Mouse (Mus musculus): ENCODE measurements at regions not wholly inside any gene's neighbourhood (a gene's known extent, or its start where the extent isn't known, plus 50 kb on each side); places are given as distances from the start of the nearest gene placed in this dataset.

GRCm38 (mm10) chr5:125843259-125843658 lies 311.7 kb downstream of the Tmem132b start:
- no peak for DNase-seq

- DNase-seq, result peak; percentile 20
Measured at GRCm38 (mm10) chr5:125849722-125850121, 318.1 kb downstream of the Tmem132b start.

- no peak for DNase-seq
Measured at GRCm38 (mm10) chr5:125876296-125876695, 344.7 kb downstream of the Tmem132b start.

- DNase-seq, result no peak
Measured at GRCm38 (mm10) chr5:125888840-125889239, 357.3 kb downstream of the Tmem132b start.

GRCm38 (mm10) chr5:125893864-125894263 lies 362.3 kb downstream of the Tmem132b start:
- no peak for DNase-seq

GRCm38 (mm10) chr5:125902038-125902437 lies 370.5 kb downstream of the Tmem132b start:
- DNase-seq, result no peak

GRCm38 (mm10) chr5:125904426-125904825 lies 372.9 kb downstream of the Tmem132b start:
- DNase-seq, result no peak

GRCm38 (mm10) chr5:125907332-125907731 lies 375.8 kb downstream of the Tmem132b start:
- DNase-seq, result no peak

- no peak for DNase-seq
Measured at GRCm38 (mm10) chr5:125907909-125908308, 376.3 kb downstream of the Tmem132b start.

- no peak for DNase-seq
Measured at GRCm38 (mm10) chr5:125915857-125916256, 384.3 kb downstream of the Tmem132b start.

- no peak for DNase-seq
Measured at GRCm38 (mm10) chr5:125920965-125921364, 389.4 kb downstream of the Tmem132b start.

GRCm38 (mm10) chr5:125925856-125926497 lies 394.4 kb downstream of the Tmem132b start:
- no peak for DNase-seq

GRCm38 (mm10) chr5:125931502-125931901 lies 399.9 kb downstream of the Tmem132b start:
- peak; percentile 29 for DNase-seq

- DNase-seq, result no peak
Measured at GRCm38 (mm10) chr5:125939416-125939815, 407.8 kb downstream of the Tmem132b start.

- DNase-seq, result no peak
Measured at GRCm38 (mm10) chr5:125946729-125947128, 415.2 kb downstream of the Tmem132b start.

- DNase-seq, result no peak
Measured at GRCm38 (mm10) chr5:125951641-125952040, 420.1 kb downstream of the Tmem132b start.

GRCm38 (mm10) chr5:125964039-125964438 lies 432.5 kb downstream of the Tmem132b start:
- DNase-seq, result peak; percentile 5

GRCm38 (mm10) chr5:125968151-125968550 lies 436.6 kb downstream of the Tmem132b start:
- DNase-seq, result no peak

- no peak for DNase-seq
Measured at GRCm38 (mm10) chr5:125974035-125974434, 442.5 kb downstream of the Tmem132b start.

- DNase-seq, result no peak
Measured at GRCm38 (mm10) chr5:125979801-125980200, 448.2 kb downstream of the Tmem132b start.

GRCm38 (mm10) chr5:125985356-125985755 lies 453.8 kb downstream of the Tmem132b start:
- no peak for DNase-seq

GRCm38 (mm10) chr5:125997173-125997572 lies 465.6 kb downstream of the Tmem132b start:
- no peak for DNase-seq

- no peak for DNase-seq
Measured at GRCm38 (mm10) chr5:126007871-126008270, 476.3 kb downstream of the Tmem132b start.

GRCm38 (mm10) chr5:126008321-126008720 lies 476.7 kb downstream of the Tmem132b start:
- no peak for DNase-seq

- DNase-seq, result no peak
Measured at GRCm38 (mm10) chr5:126019781-126020180, 488.2 kb downstream of the Tmem132b start.

Measured in right cerebral cortex, postnatal 14 days (tissue).